Mouse (Mus musculus) megakaryocyte, embryonic 14.5 days (primary cell): ENCODE results near the gene Gm10337. TPM values are rescaled to one million over a fixed set of nuclear protein-coding genes. Genes with fewer than 3 reads are reported as not detected.
A peak's percentile ranks its signal among the peaks of the same experiment; 100 is the strongest.

ENCODE experiments used
- H3K27me3 ChIP-seq: replicated peaks from 2 replicates; pipeline ENCODE3; 2012; ENCODE audit warnings: inconsistent platforms
- H3K36me3 ChIP-seq: replicated peaks from 2 replicates; pipeline ENCODE3; 2012; ENCODE audit warnings: low read length, inconsistent platforms, mixed read lengths
- H3K4me1 ChIP-seq: 2 replicates; pipeline ENCODE4 v1.6.1; 2012; ENCODE audit warnings: inconsistent platforms
- H3K4me3 ChIP-seq: replicated peaks from 2 replicates; pipeline ENCODE3; 2012; ENCODE audit warnings: moderate library complexity, mild to moderate bottlenecking, inconsistent platforms
- H3K9me3 ChIP-seq: 2 replicates; pipeline ENCODE4 v1.6.1; 2012; ENCODE audit warnings: inconsistent platforms
- FLI1 ChIP-seq: IDR thresholded peaks from 2 replicates; pipeline ENCODE4 v1.6.1; 2012; ENCODE audit warnings: low read length, inconsistent platforms, mixed read lengths
- GATA1 ChIP-seq: IDR thresholded peaks from 3 replicates; pipeline ENCODE4 v1.6.1; 2012; ENCODE audit warnings: mixed read lengths, low read length, inconsistent platforms, borderline replicate concordance
- polyA plus RNA-seq: library from polyadenylated mRNA; stranded (reverse); fragments of >175 nt; gene quantifications from 2 replicates; pipeline ENCODE4 v1.2.3, GENCODE M21; 2012; ENCODE audit warnings: low replicate concordance; ENCODE audit not compliant: insufficient read depth

The Gm10337 gene
- not detected in 2 replicates for polyA plus RNA-seq

GRCm38 (mm10) chr15:102503447-102503846 is at the start of gene Gm10337:
Gene Gm10337 (plus strand): TSS chr15:102503722.
- no peak within 1 kb of the TSS for H3K4me3 ChIP-seq
- TF ChIP-seq FLI1 (no peak), GATA1 (no peak)
- no peaks in the 10 kb centered on the region for H3K9me3 ChIP-seq
- H3K36me3 ChIP-seq = peaks cover 82% of the 10 kb centered on the region
- H3K4me1 ChIP-seq = peaks cover 21% of the 10 kb centered on the region
- no peaks in the 10 kb centered on the region for H3K27me3 ChIP-seq

- H3K9me3 ChIP-seq = no peaks in the 10 kb centered on the region
- no peak overlapping the region for H3K4me3 ChIP-seq
- H3K36me3 ChIP-seq = peaks cover 5% of the 10 kb centered on the region
- TF ChIP-seq GATA1 (no peak), FLI1 (no peak)
- peaks cover 48% of the 10 kb centered on the region for H3K4me1 ChIP-seq
- H3K27me3 ChIP-seq = peaks cover 9% of the 10 kb centered on the region
Observed at GRCm38 (mm10) chr15:102455993-102456392, 47.5 kb upstream of the Gm10337 start.

DNA sequence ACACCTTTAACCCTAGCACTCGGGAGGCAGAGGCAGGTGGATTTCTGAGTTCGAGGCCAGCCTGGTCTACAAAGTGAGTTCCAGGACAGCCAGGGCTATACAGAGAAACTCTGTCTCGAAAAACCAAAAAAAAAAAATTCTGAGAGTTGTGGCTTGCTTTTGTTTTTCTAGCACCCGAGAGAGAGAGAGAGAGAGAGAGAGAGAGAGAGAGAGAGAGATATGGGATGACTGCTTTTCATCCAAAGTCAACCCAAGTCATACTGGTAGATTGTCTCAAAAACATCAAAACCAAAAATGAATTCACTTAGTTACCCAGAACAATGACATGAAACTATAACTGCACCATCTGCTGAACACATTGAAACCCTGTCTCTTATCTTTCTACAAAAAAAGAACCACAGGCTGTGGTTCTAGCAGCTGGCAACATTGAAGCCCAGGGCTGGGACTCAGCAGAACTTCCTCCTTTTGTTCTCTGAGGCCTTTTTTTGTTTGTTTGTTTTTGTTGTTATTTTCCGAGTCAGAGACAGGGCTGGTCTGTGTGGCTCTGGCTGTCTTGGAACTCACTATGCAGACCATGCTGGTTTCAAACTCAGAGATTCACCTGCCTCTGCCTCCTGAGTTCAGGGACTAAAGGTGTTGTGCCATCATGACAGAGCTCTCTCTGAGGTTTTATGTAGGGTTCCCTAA is 45.3 kb upstream of the Gm10337 start:
- H3K4me3 ChIP-seq = peak overlapping the region; percentile 94
- H3K4me1 ChIP-seq = peaks cover 55% of the 10 kb centered on the region
- TF ChIP-seq FLI1 (no peak), GATA1 (no peak)
- no peaks in the 10 kb centered on the region for H3K9me3 ChIP-seq
- H3K27me3 ChIP-seq = no peaks in the 10 kb centered on the region
- H3K36me3 ChIP-seq = peaks cover 20% of the 10 kb centered on the region

DNA sequence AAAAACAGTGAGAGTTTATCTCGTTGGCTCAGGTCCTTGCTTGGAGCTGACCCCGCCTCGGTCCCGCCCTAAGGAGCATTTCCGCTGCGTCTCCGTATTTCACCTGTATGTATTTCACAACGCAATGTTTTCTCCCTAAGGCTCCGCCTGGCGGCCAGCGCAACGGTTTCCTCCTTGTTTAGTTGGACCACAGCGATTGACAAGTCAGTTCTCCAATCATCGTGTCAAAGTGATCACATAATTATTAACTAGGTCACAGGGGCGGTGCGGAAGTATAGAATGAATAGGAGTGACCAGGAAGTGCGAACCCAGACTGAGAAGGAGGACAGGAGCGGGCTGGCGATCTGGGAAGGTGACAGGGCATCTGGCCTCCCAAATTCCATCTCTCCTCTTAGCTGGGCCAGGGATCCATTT is 44.6 kb upstream of the Gm10337 start, which contains the start of gene Prr13:
Gene Prr13, plus strand, starts transcription at position 125 of the 414 bp plus-strand sequence.
- no peak for TF ChIP-seq FLI1
- no peak for TF ChIP-seq GATA1
- Histone ChIP-seq H3K27me3 (no peaks in the 10 kb centered on the region), H3K4me3 (peak within 1 kb of the TSS; percentile 94), H3K4me1 (peaks cover 62% of the 10 kb centered on the region), H3K9me3 (no peaks in the 10 kb centered on the region), H3K36me3 (peaks cover 27% of the 10 kb centered on the region)

DNA sequence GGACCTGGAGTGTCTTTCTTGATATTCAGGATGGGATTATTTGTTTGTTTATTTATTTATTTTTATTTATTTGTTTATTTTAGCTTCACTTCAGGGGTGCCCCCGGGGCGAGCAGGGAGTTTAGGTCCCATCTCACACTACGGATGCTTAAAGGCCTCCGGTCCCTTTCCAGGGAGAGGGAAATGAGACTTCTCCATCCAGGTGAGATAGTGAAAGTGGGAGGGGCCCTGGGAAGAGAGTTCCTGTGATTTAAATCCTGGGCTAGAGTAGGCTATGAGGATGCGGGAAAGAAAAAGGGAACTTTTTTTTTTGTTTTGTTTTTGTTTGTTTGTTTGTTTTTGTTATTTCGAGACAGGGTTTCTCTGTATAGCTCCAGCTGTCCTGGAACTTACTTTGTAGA is 44.1 kb upstream of the Gm10337 start:
- Histone ChIP-seq H3K9me3 (no peaks in the 10 kb centered on the region), H3K4me3 (peak overlapping the region; percentile 94), H3K4me1 (peaks cover 66% of the 10 kb centered on the region), H3K36me3 (peaks cover 30% of the 10 kb centered on the region), H3K27me3 (no peaks in the 10 kb centered on the region)
- TF ChIP-seq GATA1 (no peak), FLI1 (no peak)

GRCm38 (mm10) chr15:102459847-102460246 is 43.7 kb upstream of the Gm10337 start:
- H3K27me3 ChIP-seq = no peaks in the 10 kb centered on the region
- peak overlapping the region; percentile 94 for H3K4me3 ChIP-seq
- H3K36me3 ChIP-seq = peaks cover 33% of the 10 kb centered on the region
- no peaks in the 10 kb centered on the region for H3K9me3 ChIP-seq
- TF ChIP-seq FLI1 = no peak
- no peak for TF ChIP-seq GATA1
- peaks cover 70% of the 10 kb centered on the region for H3K4me1 ChIP-seq

DNA sequence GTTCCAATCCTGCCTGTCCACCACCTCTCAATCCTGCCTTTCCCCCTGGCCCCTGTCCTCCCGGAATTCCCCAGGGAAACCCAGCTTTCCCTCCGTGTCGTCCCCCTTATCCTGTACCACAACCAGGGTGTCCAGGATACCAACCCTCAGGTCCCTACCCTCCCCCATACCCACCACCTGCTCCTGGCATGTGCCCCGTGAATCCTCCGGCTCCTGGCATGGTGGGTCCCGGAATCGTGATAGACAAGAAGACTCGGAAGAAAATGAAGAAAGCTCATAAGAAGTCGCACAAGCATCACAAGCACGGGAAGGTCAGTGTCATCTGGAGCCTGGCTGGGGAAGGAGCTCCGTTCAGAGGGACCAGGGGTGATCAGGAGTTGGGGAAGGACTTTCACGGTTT is 43.1 kb upstream of the Gm10337 start:
- peaks cover 38% of the 10 kb centered on the region for H3K36me3 ChIP-seq
- no peaks in the 10 kb centered on the region for H3K9me3 ChIP-seq
- H3K4me3 ChIP-seq = peak overlapping the region; percentile 94
- TF ChIP-seq FLI1 (no peak), GATA1 (no peak)
- no peaks in the 10 kb centered on the region for H3K27me3 ChIP-seq
- peaks cover 75% of the 10 kb centered on the region for H3K4me1 ChIP-seq

DNA sequence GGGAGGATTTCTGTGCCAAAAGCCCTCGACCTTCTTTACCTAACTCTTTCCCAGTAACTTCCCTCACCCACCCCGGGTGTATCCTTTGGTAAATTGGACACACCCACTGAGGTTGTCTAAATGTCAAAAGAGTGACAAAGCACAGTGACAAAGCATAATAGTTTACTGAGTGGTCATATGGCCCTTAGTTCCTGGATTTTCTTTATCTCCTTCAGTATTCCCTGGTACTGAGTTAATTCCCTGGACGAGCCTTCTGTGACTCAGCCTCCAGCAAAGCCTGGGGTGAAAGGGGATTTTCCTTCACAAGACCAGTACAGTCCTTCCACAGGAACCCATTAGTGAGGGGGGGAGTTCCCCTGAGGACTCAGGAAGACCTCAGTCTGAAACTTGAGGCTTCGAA is 42.6 kb upstream of the Gm10337 start:
- Histone ChIP-seq H3K4me1 (peaks cover 77% of the 10 kb centered on the region), H3K4me3 (peak overlapping the region; percentile 94), H3K9me3 (no peaks in the 10 kb centered on the region), H3K36me3 (peaks cover 44% of the 10 kb centered on the region), H3K27me3 (no peaks in the 10 kb centered on the region)
- TF ChIP-seq FLI1 (no peak), GATA1 (no peak)

DNA sequence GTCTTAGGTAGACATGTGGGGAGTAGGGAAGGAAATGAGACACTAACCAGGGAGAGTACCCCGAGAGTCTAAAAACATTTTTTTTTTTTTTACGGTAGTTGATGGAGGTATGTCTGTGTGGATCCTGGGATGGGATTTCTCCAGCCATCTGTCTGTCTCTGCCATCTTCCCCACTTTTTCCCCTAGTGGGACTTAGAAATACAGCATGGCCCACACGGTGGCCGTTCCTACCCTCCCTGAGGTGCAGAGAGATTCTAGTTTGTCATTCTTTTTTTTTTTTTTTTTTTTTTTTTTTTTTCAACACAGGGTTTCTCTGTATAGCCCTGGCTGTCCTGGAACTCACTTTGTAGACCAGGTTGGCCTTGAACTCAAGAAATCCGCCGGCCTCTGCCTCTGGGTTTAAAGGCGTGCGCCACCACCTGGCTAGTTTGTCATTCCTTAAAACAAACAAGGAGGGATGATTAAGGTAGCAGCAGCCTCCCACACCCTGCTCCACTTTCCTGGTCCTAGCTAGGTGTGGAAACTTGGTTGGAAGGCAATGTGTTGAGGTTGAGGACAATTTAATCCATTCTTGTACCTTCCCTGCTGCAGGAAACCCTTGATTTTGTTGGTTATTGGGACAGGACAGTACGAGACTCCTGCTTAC is 42.0 kb upstream of the Gm10337 start:
- Histone ChIP-seq H3K4me1 (peaks cover 73% of the 10 kb centered on the region), H3K36me3 (peaks cover 50% of the 10 kb centered on the region), H3K27me3 (no peaks in the 10 kb centered on the region), H3K9me3 (no peaks in the 10 kb centered on the region), H3K4me3 (peak overlapping the region; percentile 94)
- TF ChIP-seq GATA1 = no peak
- no peak for TF ChIP-seq FLI1

- peaks cover 70% of the 10 kb centered on the region for H3K36me3 ChIP-seq
- H3K4me3 ChIP-seq = no peak overlapping the region
- no peaks in the 10 kb centered on the region for H3K27me3 ChIP-seq
- H3K9me3 ChIP-seq = no peaks in the 10 kb centered on the region
- H3K4me1 ChIP-seq = peaks cover 57% of the 10 kb centered on the region
- TF ChIP-seq GATA1 = no peak
- no peak for TF ChIP-seq FLI1
Observed at GRCm38 (mm10) chr15:102463666-102464065, 39.9 kb upstream of the Gm10337 start.
